Mouse (Mus musculus) stomach, embryonic 16.5 days (tissue): ENCODE measurements at regions not wholly inside any gene's neighbourhood (a gene's known extent, or its start where the extent isn't known, plus 50 kb on each side); places are given as distances from the start of the nearest gene placed in this dataset.

ENCODE experiments used
- ATAC-seq: fragments of 200-750 bp; cut with Nextera tagmentation; 2 replicates; pipeline ENCODE4 v1.8.0; 2017; ENCODE audit warnings: moderate number of reproducible peaks, moderate TSS enrichment; ENCODE audit not compliant: insufficient read depth, low FRiP score
- H3K27ac ChIP-seq: fragments of 300-500 bp; sonication (generic); 2 replicates; pipeline ENCODE4 v1.5.1; 2014; ENCODE audit warnings: low read length
- H3K27me3 ChIP-seq: fragments of 300-500 bp; sonication (generic); 2 replicates; pipeline ENCODE4 v1.6.1; 2014; ENCODE audit warnings: low read length, control low read depth, mixed read lengths; ENCODE audit not compliant: control insufficient read depth, insufficient read depth
- H3K36me3 ChIP-seq: fragments of 300-500 bp; sonication (generic); 2 replicates; pipeline ENCODE4 v1.6.1; 2014; ENCODE audit warnings: low read length; ENCODE audit not compliant: control insufficient read depth, insufficient read depth
- H3K4me1 ChIP-seq: fragments of 300-500 bp; sonication (generic); 2 replicates; pipeline ENCODE4 v1.6.1; 2014; ENCODE audit warnings: low read length, control low read depth, mixed read lengths; ENCODE audit not compliant: control insufficient read depth, insufficient read depth
- H3K4me2 ChIP-seq: fragments of 300-500 bp; sonication (generic); 2 replicates; pipeline ENCODE4 v1.6.1; 2014; ENCODE audit warnings: low read depth, low read length, mixed read lengths
- H3K4me3 ChIP-seq: fragments of 300-500 bp; sonication (generic); replicated peaks from 2 replicates; pipeline ENCODE4 v1.5.1; 2014; ENCODE audit warnings: mild to moderate bottlenecking, low read length
- H3K9ac ChIP-seq: fragments of 300-500 bp; sonication (generic); 2 replicates; pipeline ENCODE4 v1.6.1; 2014; ENCODE audit warnings: low read length
- H3K9me3 ChIP-seq: fragments of 300-500 bp; sonication (generic); replicated peaks from 2 replicates; pipeline ENCODE4 v1.6.1; 2016; ENCODE audit warnings: low read length, control low read depth; ENCODE audit not compliant: control insufficient read depth
- WGBS: fragments of 180-500 bp; shearing (Covaris S2); extraction: QIAGEN DNeasy Blood & Tissue Kit; methylation state at CpG from one replicate; pipeline ENCODE4 v1.1.7; 2014; 5-methylcytosine and 5-hydroxymethylcytosine counted together

DNA sequence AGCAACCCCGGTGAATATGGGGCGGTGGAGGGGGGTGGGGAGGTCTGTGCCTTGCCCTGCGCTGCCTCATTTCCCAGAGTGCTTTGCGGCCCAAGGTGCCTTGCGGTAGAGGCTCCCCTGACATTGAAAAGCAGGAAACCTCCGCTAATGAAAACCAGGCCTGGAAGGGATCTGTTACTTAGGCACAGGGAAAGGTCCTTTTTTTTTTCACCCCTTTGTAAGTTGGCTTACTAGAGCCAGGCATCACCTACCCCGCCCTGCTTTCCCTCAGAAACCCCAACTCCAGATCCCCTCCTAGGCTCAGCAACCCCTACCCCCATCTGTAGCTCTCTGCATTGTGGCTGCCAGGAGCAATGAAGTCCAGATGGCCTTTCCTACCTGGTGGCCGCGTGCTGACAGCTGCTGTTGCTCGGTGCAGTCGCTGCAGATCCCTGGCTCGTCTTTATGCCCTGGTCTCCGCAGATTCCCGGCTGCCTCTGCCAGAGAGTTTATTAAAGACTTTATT is 353.4 kb downstream of the Ptpru start:
- no peak; the same call in 1 of the 2 replicates for ATAC-seq
- H3K4me1 ChIP-seq, result peaks cover 6% of the 10 kb centered on the region; the same call in 1 of the 2 replicates
- no peaks in the 10 kb centered on the region for H3K27me3 ChIP-seq
- peak overlapping the region; percentile 12; the same call in 1 of the 2 replicates for H3K27ac ChIP-seq
- no peak overlapping the region for H3K4me2 ChIP-seq
- H3K36me3 ChIP-seq, result no peaks in the 10 kb centered on the region
- no peak overlapping the region for H3K9ac ChIP-seq
- H3K4me3 ChIP-seq, result no peak overlapping the region
- WGBS, result 24% methylated on average over 14 of the region's 14 CpGs
- no peaks in the 10 kb centered on the region for H3K9me3 ChIP-seq

DNA sequence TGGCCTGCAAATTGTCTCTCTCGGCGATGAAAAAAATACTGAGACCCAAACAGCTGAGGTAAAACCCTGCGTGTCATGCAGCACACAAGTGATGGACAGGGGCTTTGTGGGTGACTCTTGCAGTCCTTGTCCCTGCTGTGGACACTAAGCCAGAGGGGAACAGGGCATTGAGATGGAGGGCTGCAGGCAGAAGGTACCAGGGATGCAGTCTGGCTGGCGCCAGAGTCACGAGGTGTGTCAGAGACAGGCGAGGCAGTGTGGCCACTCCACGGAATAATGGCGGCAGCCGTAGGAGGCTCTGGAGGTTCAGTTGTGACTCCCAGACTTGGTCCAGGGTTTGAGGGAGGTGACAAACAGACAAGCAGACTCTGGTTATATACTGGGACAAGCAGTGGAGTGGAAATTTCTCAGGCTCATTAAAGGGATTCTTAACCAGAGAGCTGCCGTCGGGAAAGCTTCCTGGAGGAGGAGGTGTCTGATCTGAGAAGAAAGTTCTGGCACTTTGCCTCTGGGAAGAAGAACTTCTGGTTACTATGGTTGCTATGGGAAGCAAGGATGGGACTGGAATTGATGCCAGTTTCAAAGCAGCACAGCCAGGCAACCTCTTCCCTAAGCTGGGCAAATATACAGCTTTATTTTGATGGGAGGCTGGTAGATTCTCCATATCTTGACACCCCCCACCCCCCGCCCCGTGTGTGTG is 352.8 kb downstream of the Ptpru start:
- peak overlapping the region; percentile 12; the same call in 1 of the 2 replicates for H3K27ac ChIP-seq
- H3K9ac ChIP-seq, result no peak overlapping the region
- H3K4me1 ChIP-seq, result peaks cover 6% of the 10 kb centered on the region; the same call in 1 of the 2 replicates
- no peak overlapping the region for H3K4me2 ChIP-seq
- ATAC-seq, result no peak
- H3K9me3 ChIP-seq, result no peaks in the 10 kb centered on the region
- H3K4me3 ChIP-seq, result no peak overlapping the region
- H3K36me3 ChIP-seq, result no peaks in the 10 kb centered on the region
- WGBS, result 63% methylated on average over 13 of the region's 13 CpGs
- H3K27me3 ChIP-seq, result no peaks in the 10 kb centered on the region

DNA sequence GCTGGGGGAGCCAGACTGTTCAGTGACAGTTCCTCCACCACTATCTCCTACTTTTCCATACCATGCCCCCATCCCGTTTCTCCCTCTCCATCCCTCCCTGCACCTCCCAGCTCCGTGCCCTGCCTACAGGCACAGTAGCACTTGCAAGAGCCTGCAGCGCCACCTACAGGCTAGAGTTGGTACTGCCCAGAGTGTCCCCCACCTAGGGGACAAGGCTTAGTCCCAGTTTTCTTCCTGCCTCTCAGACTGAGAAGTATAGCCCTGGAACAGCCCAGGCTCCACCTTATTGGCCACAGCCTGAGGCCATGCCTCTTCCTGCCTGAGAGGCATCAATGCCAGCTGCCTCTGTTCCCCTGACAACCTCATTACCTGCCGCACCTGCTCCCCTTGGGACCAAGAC is 351.3 kb downstream of the Ptpru start:
- H3K4me3 ChIP-seq, result no peak overlapping the region
- peak; percentile 46; the same call in 1 of the 2 replicates for ATAC-seq
- 14% methylated on average over 4 of the region's 4 CpGs for WGBS
- no peak overlapping the region for H3K27ac ChIP-seq
- H3K4me2 ChIP-seq, result no peak overlapping the region
- H3K27me3 ChIP-seq, result no peaks in the 10 kb centered on the region
- H3K36me3 ChIP-seq, result no peaks in the 10 kb centered on the region
- H3K9me3 ChIP-seq, result no peaks in the 10 kb centered on the region
- H3K9ac ChIP-seq, result no peak overlapping the region
- peaks cover 6% of the 10 kb centered on the region; the same call in 1 of the 2 replicates for H3K4me1 ChIP-seq

DNA sequence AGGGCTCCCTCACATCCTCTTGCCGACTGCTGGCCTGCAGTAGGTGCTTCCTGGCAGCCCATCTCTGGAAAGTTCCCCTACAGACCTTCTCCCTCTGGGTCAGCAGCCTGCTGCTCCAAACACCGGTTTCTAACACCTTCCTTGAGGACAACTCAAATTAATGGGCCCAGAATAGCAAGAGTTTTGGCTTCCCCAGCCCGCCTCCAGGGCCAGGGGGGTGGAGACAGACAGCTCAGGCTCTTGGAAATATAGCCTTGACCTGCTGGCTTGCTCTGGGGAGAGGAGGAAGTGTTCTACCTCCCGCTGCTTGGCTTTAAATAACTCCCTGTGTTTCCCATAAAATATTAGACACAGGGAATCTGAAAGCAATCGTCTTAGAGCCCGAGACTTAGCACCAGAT is 349.8 kb downstream of the Ptpru start:
- H3K4me1 ChIP-seq, result peaks cover 6% of the 10 kb centered on the region; the same call in 1 of the 2 replicates
- H3K36me3 ChIP-seq, result no peaks in the 10 kb centered on the region
- no peak overlapping the region for H3K9ac ChIP-seq
- WGBS, result 31% methylated on average over 6 of the region's 6 CpGs
- ATAC-seq, result no peak
- H3K27ac ChIP-seq, result no peak overlapping the region
- H3K27me3 ChIP-seq, result no peaks in the 10 kb centered on the region
- H3K4me3 ChIP-seq, result no peak overlapping the region
- no peak overlapping the region for H3K4me2 ChIP-seq
- H3K9me3 ChIP-seq, result no peaks in the 10 kb centered on the region

DNA sequence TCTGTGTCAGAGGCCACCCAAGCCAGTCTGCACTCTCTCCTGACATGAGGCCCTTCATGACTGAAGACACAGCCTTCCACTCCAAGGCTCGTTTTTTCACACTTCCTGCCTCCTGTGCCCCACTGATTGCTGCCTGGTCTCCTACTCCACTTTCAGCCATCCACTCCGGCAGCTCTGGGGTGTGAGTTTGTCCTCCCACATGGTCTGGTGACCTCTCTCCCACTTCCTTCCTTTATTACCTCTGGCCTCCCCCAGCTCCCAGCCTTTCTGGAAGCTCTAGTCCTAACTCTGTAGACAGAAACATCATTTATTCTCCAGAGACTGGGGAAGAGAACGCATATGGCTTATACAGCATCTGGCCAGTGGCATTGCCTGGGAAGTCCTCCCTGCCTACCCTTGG is 349.0 kb downstream of the Ptpru start:
- H3K27ac ChIP-seq, result no peak overlapping the region
- H3K36me3 ChIP-seq, result no peaks in the 10 kb centered on the region
- ATAC-seq, result no peak
- H3K4me3 ChIP-seq, result no peak overlapping the region
- peaks cover 6% of the 10 kb centered on the region; the same call in 1 of the 2 replicates for H3K4me1 ChIP-seq
- no peaks in the 10 kb centered on the region for H3K27me3 ChIP-seq
- H3K4me2 ChIP-seq, result no peak overlapping the region
- 32% methylated on average over 3 of the region's 3 CpGs for WGBS
- no peak overlapping the region for H3K9ac ChIP-seq
- H3K9me3 ChIP-seq, result no peaks in the 10 kb centered on the region

DNA sequence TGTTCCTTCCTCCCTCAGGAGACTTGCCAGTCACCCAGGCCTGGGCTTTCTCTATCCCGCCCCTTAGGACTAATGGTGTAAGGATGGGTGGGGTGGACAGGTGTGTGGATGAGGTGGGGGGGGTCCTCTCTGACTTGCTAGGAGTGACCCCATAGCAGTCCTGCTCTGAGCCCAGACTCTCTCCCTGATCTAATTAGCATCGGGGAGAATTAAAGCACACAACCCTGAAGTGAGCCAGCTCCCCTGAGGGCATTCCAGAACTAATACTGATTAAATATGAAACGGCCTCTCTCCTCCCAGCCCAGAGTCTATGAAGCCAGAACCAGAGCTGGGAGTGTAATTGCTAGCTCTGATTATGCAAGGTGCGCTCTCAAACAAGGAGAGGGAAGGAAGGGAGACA is 346.1 kb downstream of the Ptpru start:
- Histone ChIP-seq H3K9me3 (no peaks in the 10 kb centered on the region), H3K9ac (no peak overlapping the region), H3K4me3 (no peak overlapping the region), H3K4me1 (peaks cover 7% of the 10 kb centered on the region; the same call in 1 of the 2 replicates), H3K27ac (no peak overlapping the region), H3K36me3 (no peaks in the 10 kb centered on the region), H3K27me3 (no peaks in the 10 kb centered on the region), H3K4me2 (no peak overlapping the region)
- 43% methylated on average over 4 of the region's 4 CpGs for WGBS
- ATAC-seq, result no peak

DNA sequence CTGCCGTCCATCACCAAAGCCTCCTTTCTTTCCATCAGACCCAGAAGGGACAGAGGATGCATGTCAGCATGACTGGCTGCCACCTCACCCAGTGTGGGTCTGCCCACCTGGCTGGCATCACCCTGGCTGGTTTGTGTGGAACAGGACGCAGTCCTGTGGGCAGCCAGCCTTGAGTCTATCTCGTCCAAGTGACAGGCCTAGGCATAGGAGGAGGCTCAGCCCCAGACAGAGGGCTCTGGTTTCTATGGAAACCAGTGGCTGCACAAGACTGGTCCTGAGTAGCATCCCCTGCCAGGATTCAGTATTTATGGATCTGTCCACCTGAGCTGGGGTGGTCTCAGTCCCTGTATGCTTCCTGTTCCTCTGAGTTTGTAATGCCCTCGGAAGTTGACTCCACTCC is 344.4 kb downstream of the Ptpru start:
- 61% methylated on average over 4 of the region's 4 CpGs for WGBS
- H3K4me1 ChIP-seq, result 0 out of 2 replicates have a peak, but pooled peaks cover 5% of the 10 kb centered on the region
- ATAC-seq, result no peak

DNA sequence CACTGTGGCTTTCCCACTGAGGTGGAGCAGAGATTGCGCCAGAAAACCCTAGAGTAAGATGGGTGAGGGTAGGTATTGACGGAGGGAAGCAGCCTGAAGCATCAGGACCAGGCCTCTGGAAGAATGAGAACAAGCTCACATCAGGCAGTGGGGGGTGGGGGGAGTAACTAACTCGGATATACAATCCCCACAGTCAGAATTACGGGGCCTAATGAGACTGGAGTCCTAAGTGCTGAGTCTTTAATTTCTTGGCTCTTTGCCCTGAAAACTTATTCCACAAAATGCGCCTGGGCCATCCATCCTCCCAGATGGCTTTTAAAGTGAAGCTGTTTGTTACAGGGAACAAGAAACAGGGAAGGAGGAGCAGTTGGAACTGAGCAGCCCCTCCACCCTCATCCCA is 341.2 kb downstream of the Ptpru start:
- 33% methylated on average over 5 of the region's 5 CpGs for WGBS
- Histone ChIP-seq H3K9ac (no peak overlapping the region), H3K27ac (no peak overlapping the region), H3K4me1 (0 out of 2 replicates have a peak, but pooled peaks cover 5% of the 10 kb centered on the region), H3K27me3 (no peaks in the 10 kb centered on the region), H3K36me3 (no peaks in the 10 kb centered on the region), H3K4me3 (no peak overlapping the region), H3K9me3 (no peaks in the 10 kb centered on the region), H3K4me2 (no peak overlapping the region)
- ATAC-seq, result peak; percentile 48; the same call in 1 of the 2 replicates

More for the DNA sequence above, 344.4 kb downstream of the Ptpru start:
- Histone ChIP-seq H3K36me3 (no peaks in the 10 kb centered on the region), H3K9ac (no peak overlapping the region), H3K27me3 (no peaks in the 10 kb centered on the region), H3K4me3 (no peak overlapping the region), H3K27ac (no peak overlapping the region), H3K4me2 (no peak overlapping the region), H3K9me3 (no peaks in the 10 kb centered on the region)

DNA sequence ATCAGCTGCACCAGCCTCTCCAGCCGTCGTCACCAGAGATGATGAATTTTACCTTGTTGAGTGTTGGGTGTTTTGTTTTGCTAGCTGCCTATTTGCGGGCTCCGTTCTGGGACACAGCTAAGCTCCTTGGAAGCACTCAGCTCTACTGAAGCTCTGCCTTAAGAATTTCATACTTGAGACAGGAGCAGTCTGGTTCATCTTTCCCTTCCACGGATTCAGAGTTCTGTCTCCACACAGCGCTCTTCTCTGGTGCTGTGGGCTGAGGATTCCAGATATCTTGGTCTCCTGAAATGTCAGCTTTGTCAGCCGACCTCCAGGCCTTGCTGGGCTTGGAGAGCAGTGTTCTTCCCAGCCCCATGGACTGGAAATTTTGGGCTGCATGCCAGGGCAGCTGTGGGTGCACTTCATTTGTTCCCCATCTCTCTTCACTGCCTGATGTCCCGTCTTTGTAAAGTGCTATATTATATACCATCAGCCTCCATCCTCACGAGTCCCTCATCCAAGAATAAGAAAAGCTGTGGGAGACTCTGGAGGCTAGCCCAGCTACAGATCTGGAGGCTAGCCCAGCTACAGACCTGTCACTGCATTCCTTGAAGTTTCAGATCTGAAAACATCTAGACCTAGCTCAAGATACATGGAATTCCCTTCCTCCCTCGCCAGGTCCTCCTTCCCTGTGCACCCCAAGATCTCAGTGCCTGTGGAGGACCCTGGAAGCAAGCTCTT is 337.0 kb downstream of the Ptpru start:
- H3K4me2 ChIP-seq, result no peak overlapping the region
- H3K4me3 ChIP-seq, result no peak overlapping the region
- ATAC-seq, result no peak
- H3K4me1 ChIP-seq, result 0 out of 2 replicates have a peak, but pooled peaks cover 5% of the 10 kb centered on the region
- H3K9me3 ChIP-seq, result no peaks in the 10 kb centered on the region
- H3K27ac ChIP-seq, result no peak overlapping the region
- H3K9ac ChIP-seq, result no peak overlapping the region
- 65% methylated on average over 10 of the region's 10 CpGs for WGBS
- H3K36me3 ChIP-seq, result no peaks in the 10 kb centered on the region
- no peaks in the 10 kb centered on the region for H3K27me3 ChIP-seq
